Mouse (Mus musculus) ES-E14 (cell line): ENCODE results near the gene Pkd2l1. TPM values are rescaled to one million over a fixed set of nuclear protein-coding genes. Genes with fewer than 3 reads are reported as not detected.

ENCODE experiments used
- DNase-seq: peaks from one replicate; pipeline ENCODE4 v3.0.0-alpha.2; 2013; ENCODE audit warnings: low read depth, low spot score
- H3K27ac ChIP-seq: 2 replicates; pipeline ENCODE4 v1.5.1; 2012; ENCODE audit warnings: low read depth, mild to moderate bottlenecking, low read length, moderate library complexity, mixed read lengths; ENCODE audit not compliant: poor library complexity, insufficient read depth, severe bottlenecking
- H3K36me3 ChIP-seq: 2 replicates; pipeline ENCODE4 v1.6.1; 2012; ENCODE audit warnings: mild to moderate bottlenecking, low read length, moderate library complexity, mixed read lengths; ENCODE audit not compliant: control insufficient read depth, poor library complexity, insufficient read depth, severe bottlenecking
- H3K4me1 ChIP-seq, 2 experiments: fragments of 150-350 bp in 1 of 2; sonication (generic) in 1 of 2; 2 replicates each; pipeline ENCODE4 v1.6.1; 2012; ENCODE audit warnings: low read length in 2 of 2, mild to moderate bottlenecking in 1 of 2, mixed read lengths in 1 of 2; ENCODE audit not compliant: control insufficient read depth in 2 of 2, insufficient read depth in 2 of 2, poor library complexity in 1 of 2
- H3K4me3 ChIP-seq, 2 experiments: fragments of 150-350 bp in 1 of 2; sonication (generic) in 1 of 2; 2 replicates each; pipeline ENCODE4 v1.5.1; 2012; ENCODE audit warnings: low read length in 2 of 2, low read depth in 1 of 2, mild to moderate bottlenecking in 1 of 2, mixed read lengths in 1 of 2; ENCODE audit not compliant: insufficient read depth in 1 of 2, poor library complexity in 1 of 2, severe bottlenecking in 1 of 2
- H3K9ac ChIP-seq: 2 replicates; pipeline ENCODE4 v1.6.1; 2012; ENCODE audit warnings: low read depth, mild to moderate bottlenecking, low read length, mixed read lengths; ENCODE audit not compliant: poor library complexity, insufficient read depth, severe bottlenecking
- H3K9me3 ChIP-seq: fragments of 150-350 bp; sonication (generic); 2 replicates; pipeline ENCODE4 v1.6.1; 2012; ENCODE audit warnings: low read depth, mild to moderate bottlenecking, low read length; ENCODE audit not compliant: control insufficient read depth, insufficient read depth
- CHD2 ChIP-seq: IDR thresholded peaks from 2 replicates; pipeline ENCODE4 v1.6.1; 2014; ENCODE audit warnings: mild to moderate bottlenecking, low read depth, low read length, inconsistent platforms
- HCFC1 ChIP-seq: IDR thresholded peaks from 2 replicates; pipeline ENCODE4 v1.6.1; 2012; ENCODE audit warnings: low read length, inconsistent platforms, borderline replicate concordance; ENCODE audit not compliant: insufficient read depth
- MAFK ChIP-seq: IDR thresholded peaks from 2 replicates; pipeline ENCODE4 v1.6.1; 2014; ENCODE audit warnings: mild to moderate bottlenecking, low read depth, low read length, inconsistent platforms; ENCODE audit not compliant: insufficient read depth
- ZC3H11A ChIP-seq: IDR thresholded peaks from 2 replicates; pipeline ENCODE4 v1.6.1; 2012; ENCODE audit warnings: low read depth, mild to moderate bottlenecking, inconsistent platforms, low read length, borderline replicate concordance
- ZNF384 ChIP-seq: IDR thresholded peaks from 2 replicates; pipeline ENCODE4 v1.6.1; 2012; ENCODE audit warnings: low read depth, low read length, inconsistent platforms
- in situ Hi-C, 2 experiments: fragments of 600-800 bp; cut with MboI; formaldehyde crosslinking; loops; one replicate each; pipeline ENCODE4 v1.15.1; 2025; ENCODE audit warnings: low sequenced_read_pairs in 2 of 2, inconsistent platforms in 1 of 2; ENCODE audit not compliant: unreplicated experiment in 2 of 2
- total RNA-seq: library from RNA; depleted of rRNA; stranded (reverse); fragments of 300-350 nt; gene quantifications from 2 replicates; pipeline ENCODE4 v1.2.3, GENCODE M21; 2012

The Pkd2l1 gene
- total RNA-seq, 1 experiment, result 2.4 TPM

- Histone ChIP-seq H3K9me3 (no peaks in the 10 kb centered on the region), H3K4me1 (peaks cover 0 to 2% of the 10 kb centered on the region in 2 experiments; a peak in 1 of 4 replicates), H3K27ac (no peak overlapping the region), H3K9ac (no peak overlapping the region), H3K36me3 (peaks cover 11% of the 10 kb centered on the region), H3K4me3 (no peak overlapping the region)
- DNase-seq, result no peak
- TF ChIP-seq ZNF384 (no peak; the same call in 1 of the 2 replicates), HCFC1 (no peak), MAFK (no peak), ZC3H11A (no peak), CHD2 (no peak)
- in situ Hi-C loops, result no loop called here
These were observed 45.3 kb downstream of the Pkd2l1 start for GRCm38 (mm10) chr19:44146951-44147350.

DNA sequence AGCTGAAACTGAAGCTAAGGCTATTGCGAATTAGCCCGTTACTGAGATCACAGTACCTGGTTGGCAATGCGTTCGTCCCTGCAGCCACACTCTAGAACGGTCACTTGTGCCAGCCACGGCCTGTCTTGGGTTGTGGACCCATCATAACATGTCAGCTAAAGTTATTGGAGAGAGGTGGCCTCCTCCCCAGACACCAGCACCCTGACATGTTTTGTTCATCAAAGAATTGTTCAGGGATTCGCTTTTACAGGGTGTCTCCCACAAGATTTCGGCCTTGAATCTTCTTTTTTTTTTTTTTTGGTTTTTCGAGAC is 45.7 kb downstream of the Pkd2l1 start:
- H3K9ac ChIP-seq, result peak overlapping the region; percentile 93; the same call in 1 of the 2 replicates
- in situ Hi-C loops, result no loop called here
- H3K4me3 ChIP-seq, result peak overlapping the region; percentile 65 to 76; a peak in 3 of 4 replicates
- H3K4me1 ChIP-seq, result peaks cover 0 to 2% of the 10 kb centered on the region in 2 experiments; a peak in 1 of 4 replicates
- H3K36me3 ChIP-seq, result peaks cover 15% of the 10 kb centered on the region
- H3K27ac ChIP-seq, result no peak overlapping the region
- H3K9me3 ChIP-seq, result no peaks in the 10 kb centered on the region
- DNase-seq, result no peak
- TF ChIP-seq ZNF384 (peak; percentile 26; the same call in 1 of the 2 replicates), ZC3H11A (no peak)

- TF ChIP-seq ZNF384, result no peak
- TF ChIP-seq CHD2, result no peak
- TF ChIP-seq MAFK, result no peak
- TF ChIP-seq HCFC1, result no peak
- no peak for TF ChIP-seq ZC3H11A
- in situ Hi-C loops, result no loop called here
These were observed 46.3 kb downstream of the Pkd2l1 start, which contains the start of gene Bloc1s2 for GRCm38 (mm10) chr19:44145702-44146567. Gene Bloc1s2 (minus strand): TSS chr19:44146446.

GRCm38 (mm10) chr19:44144366-44144765 is 47.9 kb downstream of the Pkd2l1 start:
- Histone ChIP-seq H3K4me3 (no peak overlapping the region), H3K9me3 (no peaks in the 10 kb centered on the region), H3K9ac (no peak overlapping the region), H3K27ac (no peak overlapping the region), H3K4me1 (peaks cover 0 to 2% of the 10 kb centered on the region in 2 experiments; a peak in 1 of 4 replicates), H3K36me3 (peaks cover 19% of the 10 kb centered on the region)
- no peak for DNase-seq
- in situ Hi-C loops, result no loop called here
- no peak for TF ChIP-seq ZC3H11A
- TF ChIP-seq MAFK, result no peak
- no peak for TF ChIP-seq HCFC1
- no peak for TF ChIP-seq ZNF384
- TF ChIP-seq CHD2, result no peak

More at GRCm38 (mm10) chr19:44145702-44146567, 46.3 kb downstream of the Pkd2l1 start, which contains the start of gene Bloc1s2:
- Histone ChIP-seq H3K9ac (peak within 1 kb of the TSS; percentile 93), H3K36me3 (peaks cover 15% of the 10 kb centered on the region), H3K9me3 (no peaks in the 10 kb centered on the region), H3K27ac (no peak within 1 kb of the TSS), H3K4me1 (peaks cover 0 to 2% of the 10 kb centered on the region in 2 experiments; a peak in 1 of 4 replicates), H3K4me3 (peak within 1 kb of the TSS; percentile 65 to 76)
- DNase-seq, result peak; percentile 68
